In the genomic region with DNA sequence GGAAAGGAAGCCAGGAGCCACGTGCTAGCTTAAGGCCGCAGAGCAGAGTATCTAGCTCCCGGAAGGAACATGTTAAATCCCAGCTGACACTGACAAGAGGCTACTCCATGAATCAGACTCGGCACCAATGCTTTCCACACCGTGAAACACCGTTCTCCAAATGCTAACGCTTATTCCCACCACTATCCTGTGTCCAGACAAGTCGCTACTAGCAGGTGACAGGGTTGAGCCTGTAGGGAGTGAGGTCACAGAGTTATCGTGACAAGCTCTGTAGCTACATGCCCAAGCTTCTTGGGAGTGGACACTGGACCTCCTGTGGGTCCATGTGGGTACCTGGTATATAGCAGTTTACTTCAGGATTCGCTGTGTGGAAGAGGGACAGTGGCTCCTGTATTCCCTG, we compare ENCODE assay signal across 29 mouse cellular contexts. TPM values are rescaled to one million over a fixed set of nuclear protein-coding genes. Genes with fewer than 3 reads are reported as not detected.
DNase-seq lines count a peak whose midpoint lies in the region; ATAC-seq and TF ChIP-seq lines count a peak whose summit lies in the region.
"Had no signal": no experiment of that assay in that cellular context is flagged by ENCODE, and none has a peak within 500 bp of the region (broad histone marks: within the 10 kb centered on the region; RNA-seq: fewer than 3 reads in every experiment).

No protein-coding gene starts in this region.

- no peak overlapping the region for H3K4me3 ChIP-seq in forebrain, embryonic 10.5 days
- no peak overlapping the region for H3K4me3 ChIP-seq in forebrain, embryonic 11.5 days (ENCODE audit: low read depth, low read length)
- H3K4me3 ChIP-seq in stomach, embryonic 16.5 days (replicated peaks; ENCODE audit: low read length): no peak overlapping the region
- H3K4me3 ChIP-seq in stomach, postnatal 0 days (ENCODE audit: low read depth, low read length): no peak overlapping the region
- H3K4me3 ChIP-seq: embryonic facial prominence, embryonic 10.5 days; embryonic facial prominence, embryonic 13.5 days; erythroblast, embryonic 14.5 days; gastrocnemius, adult 2 months; hindbrain, embryonic 12.5 days; hindbrain, embryonic 15.5 days had no signal

- H3K4me1 ChIP-seq in forebrain, embryonic 10.5 days: peaks cover 36% of the 10 kb centered on the region
- H3K4me1 ChIP-seq in forebrain, embryonic 11.5 days (replicated peaks; ENCODE audit: control insufficient read depth, insufficient read depth, low read length): no peaks in the 10 kb centered on the region
- H3K4me1 ChIP-seq in stomach, embryonic 16.5 days (ENCODE audit: control insufficient read depth, insufficient read depth, low read length): peaks cover 23% of the 10 kb centered on the region
- peaks cover 6% of the 10 kb centered on the region; the same call in 1 of the 2 replicates for H3K4me1 ChIP-seq in stomach, postnatal 0 days (replicated peaks; ENCODE audit: control insufficient read depth, insufficient read depth)
- H3K4me1 ChIP-seq: hindbrain, embryonic 15.5 days had no signal

- DNase-seq in forebrain, embryonic 10.5 days (ENCODE audit: extremely low spot score, low spot score): no peak
- no peak for DNase-seq in forebrain, embryonic 11.5 days (ENCODE audit: low spot score)
- no peak for DNase-seq in stomach, postnatal 0 days (ENCODE audit: low spot score)
- peak; percentile 56 for DNase-seq in urinary bladder, adult 2 months (ENCODE audit: low spot score)
- DNase-seq in urinary bladder, postnatal 10 days (ENCODE audit: low spot score): no peak
- DNase-seq in lung, postnatal 25 days (ENCODE audit: low spot score): no peak
- DNase-seq: adrenal gland, adult 8-10 months; adrenal gland, postnatal 25 days; cerebellum, adult 11-12 months; cerebellum, adult 8-10 months; cerebellum, postnatal 10 days; cerebellum, postnatal 36 days; forebrain, postnatal 0 days; gastrocnemius, adult 2 months; gastrocnemius, postnatal 14 days; heart, adult 18-20 months had no signal

- no peak overlapping the region for H3K4me2 ChIP-seq in forebrain, embryonic 11.5 days (ENCODE audit: low read depth, low read length, severe bottlenecking)
- no peak overlapping the region for H3K4me2 ChIP-seq in stomach, embryonic 16.5 days (ENCODE audit: low read depth, low read length)
- H3K4me2 ChIP-seq in stomach, postnatal 0 days (replicated peaks; ENCODE audit: low read depth): no peak overlapping the region
- H3K4me2 ChIP-seq: embryonic facial prominence, embryonic 13.5 days; heart, embryonic 11.5 days; hindbrain, embryonic 12.5 days; hindbrain, embryonic 15.5 days had no signal

- 0 out of 2 replicates have a peak overlapping the region, but pooled peaks have one; percentile 58 for H3K27ac ChIP-seq in forebrain, embryonic 10.5 days
- H3K27ac ChIP-seq in forebrain, embryonic 11.5 days (ENCODE audit: low read depth, low read length): no peak overlapping the region
- H3K27ac ChIP-seq in stomach, embryonic 16.5 days (ENCODE audit: low read length): peak overlapping the region; percentile 60
- no peak overlapping the region for H3K27ac ChIP-seq in stomach, postnatal 0 days (replicated peaks)
- H3K27ac ChIP-seq: embryonic facial prominence, embryonic 13.5 days; gastrocnemius, adult 2 months; hindbrain, embryonic 12.5 days; hindbrain, embryonic 15.5 days had no signal

- ATAC-seq in forebrain, embryonic 11.5 days (replicated peaks; ENCODE audit: low FRiP score): no peak
- no peak for ATAC-seq in stomach, embryonic 16.5 days (ENCODE audit: insufficient read depth, low FRiP score)
- no peak for ATAC-seq in stomach, postnatal 0 days (ENCODE audit: low FRiP score, low TSS enrichment)
- ATAC-seq: activated CD4-positive, CD25-positive, alpha-beta regulatory T cell, adult 4 months had no signal

- no peak for TF ChIP-seq EP300 in stomach, postnatal 0 days (optimal IDR thresholded peaks at IDR 0.05)

- peaks cover 8% of the 10 kb centered on the region for H3K36me3 ChIP-seq in forebrain, embryonic 10.5 days (replicated peaks)
- no peaks in the 10 kb centered on the region for H3K36me3 ChIP-seq in forebrain, embryonic 11.5 days (ENCODE audit: control insufficient read depth, insufficient read depth, low read length)
- no peaks in the 10 kb centered on the region for H3K36me3 ChIP-seq in stomach, embryonic 16.5 days (ENCODE audit: control insufficient read depth, insufficient read depth, low read length)
- no peaks in the 10 kb centered on the region for H3K36me3 ChIP-seq in stomach, postnatal 0 days (ENCODE audit: control insufficient read depth, insufficient read depth, low read length)

- H3K27me3 ChIP-seq in forebrain, embryonic 10.5 days (ENCODE audit: poor library complexity, severe bottlenecking): no peaks in the 10 kb centered on the region
- no peaks in the 10 kb centered on the region for H3K27me3 ChIP-seq in forebrain, embryonic 11.5 days (ENCODE audit: control insufficient read depth, insufficient read depth, low read length)
- no peaks in the 10 kb centered on the region for H3K27me3 ChIP-seq in stomach, embryonic 16.5 days (ENCODE audit: control insufficient read depth, insufficient read depth, low read length)
- no peaks in the 10 kb centered on the region for H3K27me3 ChIP-seq in stomach, postnatal 0 days (ENCODE audit: control insufficient read depth, insufficient read depth, low read length)
- H3K27me3 ChIP-seq: embryonic facial prominence, embryonic 13.5 days; hindbrain, embryonic 12.5 days; hindbrain, embryonic 15.5 days had no signal

- no peaks in the 10 kb centered on the region for H3K9me3 ChIP-seq in forebrain, embryonic 10.5 days
- no peaks in the 10 kb centered on the region for H3K9me3 ChIP-seq in forebrain, embryonic 11.5 days (ENCODE audit: control insufficient read depth, low read length)
- no peaks in the 10 kb centered on the region for H3K9me3 ChIP-seq in stomach, embryonic 16.5 days (replicated peaks; ENCODE audit: control insufficient read depth, low read length)
- no peaks in the 10 kb centered on the region for H3K9me3 ChIP-seq in stomach, postnatal 0 days (ENCODE audit: control insufficient read depth, low read length)
- H3K9me3 ChIP-seq: embryonic facial prominence, embryonic 10.5 days; embryonic facial prominence, embryonic 13.5 days; hindbrain, embryonic 12.5 days; hindbrain, embryonic 15.5 days had no signal

- TF ChIP-seq CTCF in stomach, postnatal 0 days (IDR thresholded peaks at IDR 0.05; ENCODE audit: low read depth): no peak

- WGBS in forebrain, embryonic 10.5 days: 87% methylated on average over 10 of the region's 10 CpGs
- WGBS in forebrain, embryonic 11.5 days: 85% methylated on average over 10 of the region's 10 CpGs
- WGBS in stomach, embryonic 16.5 days: 63% methylated on average over 10 of the region's 10 CpGs
- WGBS in stomach, postnatal 0 days: 56% methylated on average over 10 of the region's 10 CpGs

- no peak overlapping the region for H3K9ac ChIP-seq in forebrain, embryonic 11.5 days (ENCODE audit: low read length)
- no peak overlapping the region for H3K9ac ChIP-seq in stomach, embryonic 16.5 days (ENCODE audit: low read length)
- H3K9ac ChIP-seq in stomach, postnatal 0 days (ENCODE audit: low read length): no peak overlapping the region
- H3K9ac ChIP-seq: embryonic facial prominence, embryonic 13.5 days; forebrain, postnatal 0 days; hindbrain, embryonic 12.5 days; hindbrain, embryonic 15.5 days had no signal

RNA-seq across cellular contexts. Expression of a gene that starts 0.7 kb away (rescaled TPM):
- polyA plus RNA-seq in forebrain, embryonic 10.5 days (2016; fragmentation: Nextera tagmentation; extraction: Ambion mirVana): 0.22 and 0.32 TPM in 2 replicates
- polyA plus RNA-seq in forebrain, embryonic 11.5 days (2014; fragmentation: Nextera tagmentation; extraction: Ambion mirVana): not detected in 2 replicates
- polyA plus RNA-seq in stomach, embryonic 16.5 days (2015; fragmentation: Nextera tagmentation; extraction: Ambion mirVana): not detected in 2 replicates
- not detected in 2 replicates for polyA plus RNA-seq in stomach, postnatal 0 days (2015; fragmentation: Nextera tagmentation; extraction: Ambion mirVana)
- not detected in 2 replicates for polyA plus RNA-seq in urinary bladder, adult 2 months (2012; rRNA removed)
- polyA plus RNA-seq: activated CD4-positive, CD25-positive, alpha-beta regulatory T cell, adult 4 months; cortical plate, adult 2 months; embryonic facial prominence, embryonic 10.5 days; embryonic facial prominence, embryonic 13.5 days; erythroblast, embryonic 14.5 days; forebrain, postnatal 0 days; frontal cortex, adult 2 months; gonadal fat pad, adult 2 months; heart, embryonic 14.5 days; heart, postnatal 0 days; hindbrain, embryonic 15.5 days had no signal

RNA-seq across cellular contexts. Expression of a gene that starts 37.9 kb away (rescaled TPM):
- polyA plus RNA-seq in forebrain, embryonic 10.5 days (2016; fragmentation: Nextera tagmentation; extraction: Ambion mirVana): not detected in 2 replicates
- not detected in 2 replicates for polyA plus RNA-seq in forebrain, embryonic 11.5 days (2014; fragmentation: Nextera tagmentation; extraction: Ambion mirVana)
- polyA plus RNA-seq in stomach, embryonic 16.5 days (2015; fragmentation: Nextera tagmentation; extraction: Ambion mirVana): 2.3 and 3.0 TPM in 2 replicates
- 3.7 and 3.8 TPM in 2 replicates for polyA plus RNA-seq in stomach, postnatal 0 days (2015; fragmentation: Nextera tagmentation; extraction: Ambion mirVana)
- polyA plus RNA-seq in urinary bladder, adult 2 months (2012; rRNA removed): 0.52 and 0.68 TPM in 2 replicates
- polyA plus RNA-seq: erythroblast, embryonic 14.5 days; hindbrain, embryonic 12.5 days had no signal

RNA-seq across cellular contexts. Expression of a gene that starts 46.3 kb away (rescaled TPM):
- 18.6 and 20.2 TPM in 2 replicates for polyA plus RNA-seq in forebrain, embryonic 10.5 days (2016; fragmentation: Nextera tagmentation; extraction: Ambion mirVana)
- polyA plus RNA-seq in forebrain, embryonic 11.5 days (2014; fragmentation: Nextera tagmentation; extraction: Ambion mirVana): 19.2 and 19.5 TPM in 2 replicates
- 28.3 and 34.6 TPM in 2 replicates for polyA plus RNA-seq in stomach, embryonic 16.5 days (2015; fragmentation: Nextera tagmentation; extraction: Ambion mirVana)
- 90.2 and 91.7 TPM in 2 replicates for polyA plus RNA-seq in stomach, postnatal 0 days (2015; fragmentation: Nextera tagmentation; extraction: Ambion mirVana)
- polyA plus RNA-seq in urinary bladder, adult 2 months (2012; rRNA removed): 30.7 and 33.5 TPM in 2 replicates
- polyA plus RNA-seq: erythroblast, embryonic 14.5 days had no signal

Comparison
In these comparisons a context has a peak if more than half of its experiments do, and no peak if none do; other contexts are left out.
1. H3K27ac ChIP-seq: peak in forebrain, embryonic 10.5 days (single experiment) and stomach, embryonic 16.5 days (single experiment); none in forebrain, embryonic 11.5 days (single experiment) and stomach, postnatal 0 days (single experiment).